Mouse (Mus musculus) Patski (cell line): Measurements from ENCODE around the gene Tsc2. TPM values are rescaled to one million over a fixed set of nuclear protein-coding genes. Genes with fewer than 3 reads are reported as not detected.

Experiments used
- ATAC-seq: fragments of 100-300 bp; one replicate; pipeline ENCODE4 v1.8.0; 2021
- CTCF ChIA-PET: fragments of 350-600 bp; sonication (Branson Sonifier 250); formaldehyde crosslinking; loops from one replicate; lab custom pipeline; 2022; ENCODE audit warnings: inconsistent platforms; lab: Charles Lee
- POLR2A ChIA-PET: fragments of 350-600 bp; sonication (Branson Sonifier 250); formaldehyde crosslinking; loops from one replicate; lab custom pipeline; 2022; ENCODE audit warnings: antibody characterized with exemption, inconsistent platforms; lab: Charles Lee
- DNase-seq: peaks from one replicate; pipeline ENCODE4 v3.0.0-alpha.2; 2011; ENCODE audit warnings: low read depth, low spot score
- H3K27me3 ChIP-seq: fragments of 371-371 bp; one replicate; pipeline ENCODE4 v1.5.1; 2021
- CTCF ChIP-seq: fragments of 100-300 bp; IDR thresholded peaks from one replicate; pipeline ENCODE4 v1.5.1; 2021
- in situ Hi-C: fragments of 300-500 bp; cut with MboI; formaldehyde crosslinking; loops from 3 replicates; pipeline ENCODE4 v1.11.1; 2018; ENCODE audit warnings: low pct_unique_long_range_greater_than_20kb, mixed read lengths
- polyA plus RNA-seq: library from polyadenylated mRNA; unstranded; gene quantifications from one replicate; pipeline ENCODE4 v1.2.3, GENCODE M21; 2021

The Tsc2 gene
- polyA plus RNA-seq, 1 experiment from 2014 or later = 93.5 TPM

DNA sequence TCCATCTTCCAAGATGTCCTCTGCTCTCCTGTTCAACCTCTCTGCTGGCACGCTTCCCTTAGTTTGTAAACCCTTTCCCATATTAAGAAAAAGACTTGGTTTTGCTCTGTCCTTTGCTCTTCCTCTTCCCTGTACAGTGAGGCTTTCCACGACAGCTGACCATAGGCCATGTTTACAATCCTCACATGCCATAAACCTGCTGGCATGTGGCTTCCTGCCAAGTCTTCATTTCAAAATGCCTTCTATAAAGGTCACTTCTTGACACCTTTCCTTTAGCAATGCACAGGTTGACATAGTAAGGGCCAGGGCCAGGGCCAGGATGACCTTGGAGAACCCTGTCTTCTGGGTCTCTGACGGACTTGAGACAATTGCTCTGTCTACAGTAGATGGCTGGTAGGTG is 86.2 kb downstream of the Tsc2 start:
- ChIA-PET POLR2A (no interaction called here), CTCF (no interaction called here)
- ATAC-seq (no peak), DNase-seq (no peak)
- H3K27me3 ChIP-seq = no peaks in the 10 kb centered on the region
- in situ Hi-C loops = no loop called here
- no peak for TF ChIP-seq CTCF

Other genes with a start within 250 kb of the Tsc2 start
- 98.5 TPM for gene Rnps1, start 218.1 kb downstream of the Tsc2 start, polyA plus RNA-seq
- 106 TPM for gene Eci1, start 206.0 kb downstream of the Tsc2 start, polyA plus RNA-seq
- 3.5 TPM for gene Dnase1l2, start 189.5 kb downstream of the Tsc2 start, polyA plus RNA-seq
- gene E4f1, start 162.3 kb downstream of the Tsc2 start, polyA plus RNA-seq = 36.9 TPM
- gene Pgp, start 162.2 kb downstream of the Tsc2 start, polyA plus RNA-seq = 41.3 TPM
- 0.06 TPM for gene Bricd5, start 158.7 kb downstream of the Tsc2 start, polyA plus RNA-seq
- gene Mlst8, start 153.6 kb downstream of the Tsc2 start, polyA plus RNA-seq = 23.1 TPM
- gene Caskin1, start 144.0 kb downstream of the Tsc2 start, polyA plus RNA-seq = 1.0 TPM
- 154 TPM for gene Traf7, start 104.7 kb downstream of the Tsc2 start, polyA plus RNA-seq
- gene Rab26, start 98.4 kb downstream of the Tsc2 start, polyA plus RNA-seq = 0.40 TPM
- gene Pkd1, start 82.8 kb downstream of the Tsc2 start, polyA plus RNA-seq = 41.0 TPM
- gene Nthl1, start 50 bp upstream of the Tsc2 start, polyA plus RNA-seq = 33.4 TPM
- gene Slc9a3r2, start 17.7 kb upstream of the Tsc2 start, polyA plus RNA-seq = 32.3 TPM
- gene Npw, start 25.8 kb upstream of the Tsc2 start, polyA plus RNA-seq = not detected
- gene Zfp598, start 37.1 kb upstream of the Tsc2 start, polyA plus RNA-seq = 48.0 TPM
- gene Syngr3, start 57.3 kb upstream of the Tsc2 start, polyA plus RNA-seq = 2.7 TPM
- gene Gfer, start 63.5 kb upstream of the Tsc2 start, polyA plus RNA-seq = 47.6 TPM
- gene Noxo1, start 63.6 kb upstream of the Tsc2 start, polyA plus RNA-seq = 2.4 TPM
- gene Tbl3, start 75.0 kb upstream of the Tsc2 start, polyA plus RNA-seq = 66.1 TPM
- gene Rnf151, start 85.4 kb upstream of the Tsc2 start, polyA plus RNA-seq = 0.08 TPM
- gene Rps2, start 85.5 kb upstream of the Tsc2 start, polyA plus RNA-seq = 1,141 TPM
- gene Ndufb10, start 91.8 kb upstream of the Tsc2 start, polyA plus RNA-seq = 362 TPM
- gene Rpl3l, start 95.2 kb upstream of the Tsc2 start, polyA plus RNA-seq = 0.15 TPM
- 100 TPM for gene Msrb1, start 104.0 kb upstream of the Tsc2 start, polyA plus RNA-seq
- gene Hs3st6, start 120.4 kb upstream of the Tsc2 start, polyA plus RNA-seq = 2.9 TPM
- gene Meiob, start 171.7 kb upstream of the Tsc2 start, polyA plus RNA-seq = 0.09 TPM
- gene Hagh, start 207.5 kb upstream of the Tsc2 start, polyA plus RNA-seq = 116 TPM
- 41.2 TPM for gene Fahd1, start 217.7 kb upstream of the Tsc2 start, polyA plus RNA-seq
- 0.12 TPM for gene Igfals, start 233.4 kb upstream of the Tsc2 start, polyA plus RNA-seq